ENCODE assay signal across 29 mouse cellular contexts in genomic region chr13:23940291-23940690, GRCm38 (mm10). TPM values are rescaled to one million over a fixed set of nuclear protein-coding genes. Genes with fewer than 3 reads are reported as not detected.
DNase-seq lines count a peak whose midpoint lies in the region; ATAC-seq and TF ChIP-seq lines count a peak whose summit lies in the region.
"Had no signal": no experiment of that assay in that cellular context is flagged by ENCODE, and none has a peak within 500 bp of the region (broad histone marks: within the 10 kb centered on the region; RNA-seq: fewer than 3 reads in every experiment).

No protein-coding gene starts in this region.

- TF ChIP-seq CTCF in kidney, adult 2 months (conservative IDR thresholded peaks at IDR 0.05; ENCODE audit: insufficient read depth, insufficient read length, low read depth, low read length) = no peak
- no peak for TF ChIP-seq CTCF in lung, adult 2 months (IDR thresholded peaks at IDR 0.05; ENCODE audit: insufficient read depth, low read length)

- no peak overlapping the region for H3K27ac ChIP-seq in kidney, adult 2 months (ENCODE audit: insufficient read depth, low read depth, low read length)
- H3K27ac ChIP-seq in kidney, embryonic 14.5 days (ENCODE audit: low read depth, low read length) = no peak overlapping the region
- H3K27ac ChIP-seq in lung, embryonic 15.5 days = 0 out of 2 replicates have a peak overlapping the region, but pooled peaks have one; percentile 12
- H3K27ac ChIP-seq: heart, adult 2 months; hindbrain, embryonic 15.5 days; intestine, embryonic 15.5 days had no signal

- no peak overlapping the region for H3K4me3 ChIP-seq in kidney, adult 2 months (ENCODE audit: insufficient read depth, low read depth, low read length)
- no peak overlapping the region for H3K4me3 ChIP-seq in kidney, embryonic 14.5 days (ENCODE audit: low read length)
- no peak overlapping the region for H3K4me3 ChIP-seq in lung, embryonic 15.5 days
- H3K4me3 ChIP-seq in lung, adult 2 months (replicated peaks; ENCODE audit: extremely low read depth, low read depth, low read length) = no peak overlapping the region
- H3K4me3 ChIP-seq: heart, adult 2 months; hindbrain, embryonic 15.5 days; intestine, embryonic 15.5 days had no signal

- H3K9me3 ChIP-seq in kidney, embryonic 14.5 days (ENCODE audit: control insufficient read depth, low read length) = no peaks in the 10 kb centered on the region
- no peaks in the 10 kb centered on the region for H3K9me3 ChIP-seq in lung, embryonic 15.5 days
- H3K9me3 ChIP-seq: hindbrain, embryonic 15.5 days; intestine, embryonic 15.5 days had no signal

- ATAC-seq in kidney, embryonic 14.5 days (ENCODE audit: low FRiP score, low TSS enrichment) = no peak
- no peak; the same call in 1 of the 2 replicates for ATAC-seq in lung, embryonic 15.5 days (ENCODE audit: borderline replicate concordance, extremely low read depth, low FRiP score, low TSS enrichment)
- ATAC-seq: activated CD4-positive, CD25-positive, alpha-beta regulatory T cell, adult 4 months; CD4-positive, CD25-positive, alpha-beta regulatory T cell, adult 4 months; intestine, embryonic 15.5 days; midbrain, embryonic 16.5 days had no signal

- no peak overlapping the region for H3K4me2 ChIP-seq in kidney, embryonic 14.5 days (replicated peaks; ENCODE audit: low read depth, low read length)
- no peak overlapping the region for H3K4me2 ChIP-seq in lung, embryonic 15.5 days
- H3K4me2 ChIP-seq: hindbrain, embryonic 15.5 days; intestine, embryonic 15.5 days had no signal

- WGBS in kidney, adult 2 months = 56% methylated on average over 6 of the region's 6 CpGs
- 60% methylated on average over 6 of the region's 6 CpGs for WGBS in kidney, embryonic 14.5 days
- WGBS in lung, embryonic 15.5 days = 38% methylated on average over 6 of the region's 6 CpGs
- 65% methylated on average over 6 of the region's 6 CpGs for WGBS in lung, adult 2 months

- no peaks in the 10 kb centered on the region for H3K36me3 ChIP-seq in kidney, adult 2 months (ENCODE audit: control insufficient read depth, insufficient read depth, low read length)
- H3K36me3 ChIP-seq in kidney, embryonic 14.5 days (ENCODE audit: control insufficient read depth, insufficient read depth, low read length) = no peaks in the 10 kb centered on the region
- H3K36me3 ChIP-seq in lung, embryonic 15.5 days = no peaks in the 10 kb centered on the region
- H3K36me3 ChIP-seq: hindbrain, embryonic 15.5 days; intestine, embryonic 15.5 days had no signal

- H3K4me1 ChIP-seq in kidney, adult 2 months (ENCODE audit: control insufficient read depth, insufficient read depth, low read length) = no peaks in the 10 kb centered on the region; the same call in 1 of the 2 replicates
- H3K4me1 ChIP-seq in kidney, embryonic 14.5 days (ENCODE audit: control insufficient read depth, insufficient read depth, low read length) = no peaks in the 10 kb centered on the region
- no peaks in the 10 kb centered on the region for H3K4me1 ChIP-seq in lung, embryonic 15.5 days
- no peaks in the 10 kb centered on the region for H3K4me1 ChIP-seq in lung, adult 2 months (ENCODE audit: control insufficient read depth, insufficient read depth, low read length)
- H3K4me1 ChIP-seq: hindbrain, embryonic 15.5 days; intestine, embryonic 15.5 days had no signal

- H3K27me3 ChIP-seq in kidney, adult 2 months (replicated peaks; ENCODE audit: control insufficient read depth, insufficient read depth, low read length) = no peaks in the 10 kb centered on the region
- no peaks in the 10 kb centered on the region for H3K27me3 ChIP-seq in kidney, embryonic 14.5 days (ENCODE audit: control insufficient read depth, insufficient read depth, low read length)
- no peaks in the 10 kb centered on the region for H3K27me3 ChIP-seq in lung, embryonic 15.5 days
- H3K27me3 ChIP-seq: hindbrain, embryonic 15.5 days; intestine, embryonic 15.5 days had no signal

- peak; percentile 9 for DNase-seq in gastrocnemius, adult 18-20 months (ENCODE audit: low spot score)
- DNase-seq in gastrocnemius, postnatal 10 days = no peak
- DNase-seq in kidney, adult 2 months = peak; percentile 47
- no peak for DNase-seq in lung, adult 2 months
- peak; percentile 38 for DNase-seq in skeletal muscle tissue, adult 2 months (ENCODE audit: low read depth, low spot score)
- DNase-seq in left cerebral cortex, adult 8-10 months (ENCODE audit: low spot score in 2 of 2) = no peak
- DNase-seq: adrenal gland, postnatal 14 days; cerebellum, adult 11 months; cerebellum, postnatal 10 days; embryo, embryonic 11 days; left cerebral cortex, postnatal 4 days; liver had no signal

- TF ChIP-seq POLR2A in kidney, adult 2 months (IDR thresholded peaks at IDR 0.05; ENCODE audit: low read depth, low read length) = no peak
- TF ChIP-seq POLR2A in lung, adult 2 months (IDR thresholded peaks at IDR 0.05; ENCODE audit: borderline replicate concordance, extremely low read depth, low read depth, low read length) = no peak

- no peak overlapping the region for H3K9ac ChIP-seq in kidney, embryonic 14.5 days (ENCODE audit: low read depth, low read length)
- no peak overlapping the region for H3K9ac ChIP-seq in lung, embryonic 15.5 days
- H3K9ac ChIP-seq: hindbrain, embryonic 15.5 days; intestine, embryonic 15.5 days had no signal

RNA-seq across cellular contexts. Expression of gene Hist1h2aa, which starts 6.0 kb away (rescaled TPM):
- not detected for total RNA-seq in gastrocnemius, adult 18-20 months (2021)
- not detected for total RNA-seq in gastrocnemius, postnatal 10 days (2021)
- not detected in 2 replicates for polyA plus RNA-seq in kidney, adult 2 months (2012; rRNA removed)
- polyA plus RNA-seq in kidney, embryonic 14.5 days (2014; fragmentation: Nextera tagmentation; extraction: Ambion mirVana) = not detected in 2 replicates
- polyA plus RNA-seq in lung, embryonic 15.5 days (2015; fragmentation: Nextera tagmentation; extraction: Ambion mirVana) = not detected in 2 replicates
- polyA plus RNA-seq in lung, adult 2 months (2012; rRNA removed) = not detected in 2 replicates
- total RNA-seq in left cerebral cortex, adult 8-10 months (2022) = not detected
- total RNA-seq: adrenal gland, postnatal 14 days; gastrocnemius, adult 8-10 months; heart, adult 2 months; heart, postnatal 14 days; left cerebral cortex, adult 18-20 months; left cerebral cortex, postnatal 4 days; neutrophil, adult 5-6 weeks had no signal
- polyA plus RNA-seq: activated CD4-positive, CD25-positive, alpha-beta regulatory T cell, adult 4 months; CD4-positive, CD25-positive, alpha-beta regulatory T cell, adult 4 months; forebrain, embryonic 11.5 days; heart, adult 2 months; hindbrain, embryonic 15.5 days; intestine, embryonic 15.5 days; midbrain, embryonic 16.5 days; stomach, embryonic 16.5 days; thymus, postnatal 0 days; urinary bladder, adult 2 months had no signal

RNA-seq across cellular contexts. Expression of gene Hist1h2ba, which starts 6.3 kb away (rescaled TPM):
- total RNA-seq in gastrocnemius, adult 18-20 months (2021) = not detected
- not detected for total RNA-seq in gastrocnemius, postnatal 10 days (2021)
- 0.33 and 0.41 TPM in 2 replicates for polyA plus RNA-seq in kidney, adult 2 months (2012; rRNA removed)
- not detected in 2 replicates for polyA plus RNA-seq in kidney, embryonic 14.5 days (2014; fragmentation: Nextera tagmentation; extraction: Ambion mirVana)
- not detected in 2 replicates for polyA plus RNA-seq in lung, embryonic 15.5 days (2015; fragmentation: Nextera tagmentation; extraction: Ambion mirVana)
- polyA plus RNA-seq in lung, adult 2 months (2012; rRNA removed) = not detected in 2 replicates
- not detected for total RNA-seq in left cerebral cortex, adult 8-10 months (2022)
- total RNA-seq: adrenal gland, postnatal 14 days; gastrocnemius, adult 8-10 months; heart, adult 2 months; heart, postnatal 14 days; left cerebral cortex, adult 18-20 months; left cerebral cortex, postnatal 4 days; neutrophil, adult 5-6 weeks had no signal
- polyA plus RNA-seq: activated CD4-positive, CD25-positive, alpha-beta regulatory T cell, adult 4 months; CD4-positive, CD25-positive, alpha-beta regulatory T cell, adult 4 months; forebrain, embryonic 11.5 days; heart, adult 2 months; hindbrain, embryonic 15.5 days; intestine, embryonic 15.5 days; midbrain, embryonic 16.5 days; stomach, embryonic 16.5 days; thymus, postnatal 0 days; urinary bladder, adult 2 months had no signal

RNA-seq across cellular contexts. Expression of gene Slc17a4, which starts 25.5 kb away (rescaled TPM):
- total RNA-seq in gastrocnemius, adult 18-20 months (2021) = under 1 TPM in 1 of 2 experiments, not detected in 1; 0.09 TPM
- not detected for total RNA-seq in gastrocnemius, postnatal 10 days (2021)
- 2.6 and 2.8 TPM in 2 replicates for polyA plus RNA-seq in kidney, adult 2 months (2012; rRNA removed)
- 2.0 and 2.5 TPM in 2 replicates for polyA plus RNA-seq in kidney, embryonic 14.5 days (2014; fragmentation: Nextera tagmentation; extraction: Ambion mirVana)
- not detected in 2 replicates for polyA plus RNA-seq in lung, embryonic 15.5 days (2015; fragmentation: Nextera tagmentation; extraction: Ambion mirVana)
- polyA plus RNA-seq in lung, adult 2 months (2012; rRNA removed) = 0.07 TPM in 1 of 2 replicates, not detected in the other
- not detected for total RNA-seq in left cerebral cortex, adult 8-10 months (2022)
- total RNA-seq: ES-E14; gastrocnemius, adult 8-10 months; heart, adult 2 months; heart, postnatal 14 days; left cerebral cortex, adult 18-20 months; left cerebral cortex, postnatal 4 days; neutrophil, adult 5-6 weeks had no signal
- polyA plus RNA-seq: activated CD4-positive, CD25-positive, alpha-beta regulatory T cell, adult 4 months; CD4-positive, CD25-positive, alpha-beta regulatory T cell, adult 4 months; forebrain, embryonic 11.5 days; heart, adult 2 months; hindbrain, embryonic 15.5 days; midbrain, embryonic 16.5 days had no signal

RNA-seq across cellular contexts. Expression of gene Scgn, which starts 50.7 kb away (rescaled TPM):
- total RNA-seq in gastrocnemius, adult 18-20 months (2021) = not detected
- not detected for total RNA-seq in gastrocnemius, postnatal 10 days (2021)
- polyA plus RNA-seq in kidney, adult 2 months (2012; rRNA removed) = not detected in 2 replicates
- 0.15 TPM in 1 of 2 replicates, not detected in the other for polyA plus RNA-seq in kidney, embryonic 14.5 days (2014; fragmentation: Nextera tagmentation; extraction: Ambion mirVana)
- polyA plus RNA-seq in lung, embryonic 15.5 days (2015; fragmentation: Nextera tagmentation; extraction: Ambion mirVana) = not detected in 2 replicates
- polyA plus RNA-seq in lung, adult 2 months (2012; rRNA removed) = not detected in 2 replicates
- 1 to 10 TPM in 1 of 4 experiments, under 1 TPM in 3; 0.51 to 1.7 (median 0.69) TPM for total RNA-seq in left cerebral cortex, adult 8-10 months (2022)
- total RNA-seq: ES-E14; gastrocnemius, adult 8-10 months; heart, adult 2 months; heart, postnatal 14 days; left cerebral cortex, adult 18-20 months; neutrophil, adult 5-6 weeks had no signal
- polyA plus RNA-seq: activated CD4-positive, CD25-positive, alpha-beta regulatory T cell, adult 4 months; CD4-positive, CD25-positive, alpha-beta regulatory T cell, adult 4 months; heart, adult 2 months; urinary bladder, adult 2 months had no signal

Comparison
In these comparisons a context has a peak if more than half of its experiments do, and no peak if none do; other contexts are left out.
1. DNase-seq: peak in gastrocnemius, adult 18-20 months (single experiment), kidney, adult 2 months (single experiment) and skeletal muscle tissue, adult 2 months (single experiment); none in gastrocnemius, postnatal 10 days (single experiment), lung, adult 2 months (single experiment) and left cerebral cortex, adult 8-10 months (0 of 2).